Mouse (Mus musculus) liver, embryonic 11.5 days (tissue): ENCODE data around the gene Gm43552. TPM values are rescaled to one million over a fixed set of nuclear protein-coding genes. Genes with fewer than 3 reads are reported as not detected.

Experiments
- ATAC-seq: fragments of 200-750 bp; cut with Nextera tagmentation; replicated peaks from 2 replicates; pipeline ENCODE4 v1.8.0; 2017; ENCODE audit warnings: moderate number of reproducible peaks, mild to moderate bottlenecking, moderate TSS enrichment, moderate library complexity; ENCODE audit not compliant: low FRiP score
- DNase-seq: peaks from one replicate; pipeline ENCODE4 v3.0.0-alpha.2; 2017; ENCODE audit warnings: low spot score
- H3K27ac ChIP-seq: fragments of 300-500 bp; sonication (generic); 2 replicates; pipeline ENCODE4 v1.5.1; 2014; ENCODE audit warnings: mild to moderate bottlenecking, low read depth, low read length, control low read depth
- H3K27me3 ChIP-seq: fragments of 300-500 bp; sonication (generic); replicated peaks from 2 replicates; pipeline ENCODE4 v1.6.1; 2014; ENCODE audit warnings: low read length, mixed read lengths; ENCODE audit not compliant: control insufficient read depth, insufficient read depth
- H3K36me3 ChIP-seq: fragments of 300-500 bp; sonication (generic); 2 replicates; pipeline ENCODE4 v1.6.1; 2014; ENCODE audit warnings: mild to moderate bottlenecking, low read length, moderate library complexity, mixed read lengths; ENCODE audit not compliant: control insufficient read depth, insufficient read depth
- H3K4me1 ChIP-seq: fragments of 300-500 bp; sonication (generic); replicated peaks from 2 replicates; pipeline ENCODE4 v1.6.1; 2014; ENCODE audit warnings: low read length, mixed read lengths; ENCODE audit not compliant: control insufficient read depth, insufficient read depth
- H3K4me2 ChIP-seq: fragments of 300-500 bp; sonication (generic); 2 replicates; pipeline ENCODE4 v1.6.1; 2014; ENCODE audit warnings: mild to moderate bottlenecking, control low read depth, moderate library complexity
- H3K4me3 ChIP-seq: fragments of 300-500 bp; sonication (generic); 2 replicates; pipeline ENCODE4 v1.5.1; 2014; ENCODE audit warnings: low read depth, low read length, control low read depth
- H3K9ac ChIP-seq: fragments of 300-500 bp; sonication (generic); 2 replicates; pipeline ENCODE4 v1.6.1; 2014; ENCODE audit warnings: low read depth, low read length, control low read depth
- H3K9me3 ChIP-seq: fragments of 300-500 bp; sonication (generic); 2 replicates; pipeline ENCODE4 v1.6.1; 2016; ENCODE audit warnings: low read length, inconsistent platforms, mixed read lengths; ENCODE audit not compliant: control insufficient read depth
- WGBS: fragments of 180-500 bp; shearing (Covaris S2); extraction: QIAGEN DNeasy Blood & Tissue Kit; methylation state at CpG from one replicate; pipeline ENCODE4 v1.1.7; 2014; 5-methylcytosine and 5-hydroxymethylcytosine counted together
- polyA plus RNA-seq: library from polyadenylated mRNA; unstranded; fragments of >200 nt; fragmentation: Nextera tagmentation; extraction: Ambion mirVana; gene quantifications from 2 replicates; pipeline ENCODE4 v1.2.1, GENCODE M21; 2014

Gm43552 gene
- polyA plus RNA-seq, 1 experiment from 2014 or later = not detected

- Histone ChIP-seq H3K9ac (no peak overlapping the region), H3K4me2 (no peak overlapping the region), H3K27ac (no peak overlapping the region), H3K9me3 (no peaks in the 10 kb centered on the region), H3K4me3 (no peak overlapping the region), H3K36me3 (no peaks in the 10 kb centered on the region), H3K27me3 (no peaks in the 10 kb centered on the region), H3K4me1 (no peaks in the 10 kb centered on the region)
- ATAC-seq (no peak), DNase-seq (no peak)
- 77% methylated on average over 8 of the region's 8 CpGs for WGBS
Observed at GRCm38 (mm10) chr5:65508395-65508794, 15.8 kb upstream of the Gm43552 start.

GRCm38 (mm10) chr5:65505786-65506185 lies 13.2 kb upstream of the Gm43552 start:
- no peak overlapping the region for H3K4me3 ChIP-seq
- H3K36me3 ChIP-seq = no peaks in the 10 kb centered on the region
- 13% methylated on average over 8 of the region's 8 CpGs for WGBS

GRCm38 (mm10) chr5:65501407-65501806 lies 8.8 kb upstream of the Gm43552 start:
- Histone ChIP-seq H3K27me3 (no peaks in the 10 kb centered on the region), H3K4me2 (no peak overlapping the region), H3K4me1 (no peaks in the 10 kb centered on the region), H3K9me3 (no peaks in the 10 kb centered on the region), H3K27ac (no peak overlapping the region), H3K9ac (no peak overlapping the region), H3K4me3 (no peak overlapping the region), H3K36me3 (no peaks in the 10 kb centered on the region)
- 81% methylated on average over 9 of the region's 9 CpGs for WGBS
- no peak for ATAC-seq
- DNase-seq = no peak

More at GRCm38 (mm10) chr5:65505786-65506185, 13.2 kb upstream of the Gm43552 start:
- no peaks in the 10 kb centered on the region for H3K4me1 ChIP-seq
- DNase-seq (no peak), ATAC-seq (peak; percentile 60; the same call in 1 of the 2 replicates)
- H3K27me3 ChIP-seq = no peaks in the 10 kb centered on the region
- no peaks in the 10 kb centered on the region for H3K9me3 ChIP-seq
- H3K9ac ChIP-seq = no peak overlapping the region
- H3K4me2 ChIP-seq = peak overlapping the region; percentile 16
- no peak overlapping the region for H3K27ac ChIP-seq

GRCm38 (mm10) chr5:65500231-65500630 lies 7.6 kb upstream of the Gm43552 start:
- DNase-seq = no peak
- Histone ChIP-seq H3K27me3 (no peaks in the 10 kb centered on the region), H3K36me3 (no peaks in the 10 kb centered on the region), H3K27ac (no peak overlapping the region), H3K9ac (no peak overlapping the region), H3K4me3 (no peak overlapping the region), H3K4me1 (no peaks in the 10 kb centered on the region), H3K4me2 (no peak overlapping the region), H3K9me3 (no peaks in the 10 kb centered on the region)
- ATAC-seq = no peak
- 79% methylated on average over 7 of the region's 7 CpGs for WGBS

- H3K9ac ChIP-seq = peak overlapping the region; percentile 85
- H3K4me2 ChIP-seq = peak overlapping the region; percentile 83
- WGBS = 1% methylated on average over 57 of the region's 57 CpGs
- no peaks in the 10 kb centered on the region for H3K36me3 ChIP-seq
- peaks cover 7% of the 10 kb centered on the region for H3K4me1 ChIP-seq
- H3K27me3 ChIP-seq = no peaks in the 10 kb centered on the region
- ATAC-seq (peak; percentile 82), DNase-seq (peak; percentile 79)
- peak overlapping the region; percentile 88 for H3K27ac ChIP-seq
- H3K9me3 ChIP-seq = no peaks in the 10 kb centered on the region
- H3K4me3 ChIP-seq = peak overlapping the region; percentile 86
Observed at GRCm38 (mm10) chr5:65491767-65492715, 592 bp downstream of the Gm43552 start.

GRCm38 (mm10) chr5:65489830-65490229 lies 2.8 kb downstream of the Gm43552 start:
- Histone ChIP-seq H3K36me3 (no peaks in the 10 kb centered on the region), H3K27me3 (no peaks in the 10 kb centered on the region), H3K4me3 (no peak overlapping the region), H3K9ac (no peak overlapping the region), H3K4me2 (no peak overlapping the region), H3K9me3 (no peaks in the 10 kb centered on the region), H3K4me1 (peaks cover 7% of the 10 kb centered on the region), H3K27ac (no peak overlapping the region)
- WGBS = 67% methylated on average over 4 of the region's 4 CpGs
- no peak for ATAC-seq
- no peak for DNase-seq

- H3K9ac ChIP-seq = no peak overlapping the region
- H3K27ac ChIP-seq = no peak overlapping the region
- no peaks in the 10 kb centered on the region for H3K9me3 ChIP-seq
- H3K4me1 ChIP-seq = peaks cover 13% of the 10 kb centered on the region
- H3K27me3 ChIP-seq = no peaks in the 10 kb centered on the region
- ATAC-seq (no peak), DNase-seq (no peak)
- H3K36me3 ChIP-seq = no peaks in the 10 kb centered on the region
- no peak overlapping the region for H3K4me2 ChIP-seq
- H3K4me3 ChIP-seq = no peak overlapping the region
- WGBS = 77% methylated on average over 7 of the region's 7 CpGs
Observed at GRCm38 (mm10) chr5:65488725-65489124, 3.9 kb downstream of the Gm43552 start.

- no peak overlapping the region for H3K4me2 ChIP-seq
- ATAC-seq = no peak
- H3K27ac ChIP-seq = no peak overlapping the region
- 77% methylated on average over 10 of the region's 10 CpGs for WGBS
- H3K9me3 ChIP-seq = no peaks in the 10 kb centered on the region
- no peak for DNase-seq
- no peaks in the 10 kb centered on the region for H3K27me3 ChIP-seq
- H3K4me1 ChIP-seq = peaks cover 9% of the 10 kb centered on the region
- no peak overlapping the region for H3K9ac ChIP-seq
- no peak overlapping the region for H3K4me3 ChIP-seq
- H3K36me3 ChIP-seq = no peaks in the 10 kb centered on the region
Observed at GRCm38 (mm10) chr5:65487381-65487780, 5.3 kb downstream of the Gm43552 start.

- H3K27me3 ChIP-seq = no peaks in the 10 kb centered on the region
- H3K4me3 ChIP-seq = no peak overlapping the region
- peaks cover 8% of the 10 kb centered on the region for H3K4me1 ChIP-seq
- no peak for ATAC-seq
- no peaks in the 10 kb centered on the region for H3K9me3 ChIP-seq
- no peak overlapping the region for H3K9ac ChIP-seq
- no peaks in the 10 kb centered on the region for H3K36me3 ChIP-seq
- 79% methylated on average over 2 of the region's 2 CpGs for WGBS
- DNase-seq = no peak
- no peak overlapping the region for H3K27ac ChIP-seq
- H3K4me2 ChIP-seq = no peak overlapping the region
Observed at GRCm38 (mm10) chr5:65486514-65486913, 6.1 kb downstream of the Gm43552 start.
